Mouse (Mus musculus): ENCODE measurements around the gene Serp2. TPM values are rescaled to one million over a fixed set of nuclear protein-coding genes. Genes with fewer than 3 reads are reported as not detected.

The Serp2 gene
- polyA plus RNA-seq, 1 experiment: 1.0 TPM

- Histone ChIP-seq H3K36me3 (ENCODE audit: control insufficient read depth, insufficient read depth, low read length) (no peaks in the 10 kb centered on the region), H3K4me1 (ENCODE audit: control insufficient read depth, insufficient read depth, low read length) (no peaks in the 10 kb centered on the region), H3K4me3 (ENCODE audit: insufficient read depth, low read depth, low read length) (no peak overlapping the region), H3K27ac (ENCODE audit: insufficient read depth, low read depth, low read length) (no peak overlapping the region), H3K27me3 (replicated peaks; ENCODE audit: control insufficient read depth, insufficient read depth, low read length) (no peaks in the 10 kb centered on the region)
- DNase-seq: no peak
- no peak for TF ChIP-seq CTCF (conservative IDR thresholded peaks at IDR 0.05; ENCODE audit: insufficient read depth, insufficient read length, low read depth, low read length)
- no peak for TF ChIP-seq POLR2A (IDR thresholded peaks at IDR 0.05; ENCODE audit: low read depth, low read length)
- 87% methylated on average over 6 of the region's 6 CpGs for WGBS
Measured at GRCm38 (mm10) chr14:76526467-76526866, 30.2 kb downstream of the Serp2 start.

GRCm38 (mm10) chr14:76523344-76523743 lies 33.3 kb downstream of the Serp2 start:
- Histone ChIP-seq H3K27ac (ENCODE audit: insufficient read depth, low read depth, low read length) (no peak overlapping the region), H3K4me3 (ENCODE audit: insufficient read depth, low read depth, low read length) (no peak overlapping the region), H3K27me3 (replicated peaks; ENCODE audit: control insufficient read depth, insufficient read depth, low read length) (no peaks in the 10 kb centered on the region), H3K36me3 (ENCODE audit: control insufficient read depth, insufficient read depth, low read length) (no peaks in the 10 kb centered on the region), H3K4me1 (ENCODE audit: control insufficient read depth, insufficient read depth, low read length) (no peaks in the 10 kb centered on the region; the same call in 1 of the 2 replicates)
- TF ChIP-seq CTCF (conservative IDR thresholded peaks at IDR 0.05; ENCODE audit: insufficient read depth, insufficient read length, low read depth, low read length) (no peak), POLR2A (IDR thresholded peaks at IDR 0.05; ENCODE audit: low read depth, low read length) (no peak)
- no peak for DNase-seq
- 88% methylated on average over 1 of the region's 1 CpGs for whole genome bisulfite sequencing

GRCm38 (mm10) chr14:76521308-76521707 lies 35.4 kb downstream of the Serp2 start:
- WGBS: 85% methylated on average over 3 of the region's 3 CpGs
- H3K36me3 ChIP-seq (ENCODE audit: control insufficient read depth, insufficient read depth, low read length): no peaks in the 10 kb centered on the region
- no peaks in the 10 kb centered on the region for H3K27me3 ChIP-seq (replicated peaks; ENCODE audit: control insufficient read depth, insufficient read depth, low read length)
- H3K4me1 ChIP-seq (ENCODE audit: control insufficient read depth, insufficient read depth, low read length): no peaks in the 10 kb centered on the region; the same call in 1 of the 2 replicates
- H3K27ac ChIP-seq (ENCODE audit: insufficient read depth, low read depth, low read length): no peak overlapping the region
- no peak for TF ChIP-seq POLR2A (IDR thresholded peaks at IDR 0.05; ENCODE audit: low read depth, low read length)
- TF ChIP-seq CTCF (conservative IDR thresholded peaks at IDR 0.05; ENCODE audit: insufficient read depth, insufficient read length, low read depth, low read length): no peak
- DNase-seq: no peak
- no peak overlapping the region for H3K4me3 ChIP-seq (ENCODE audit: insufficient read depth, low read depth, low read length)

GRCm38 (mm10) chr14:76520606-76521005 lies 36.1 kb downstream of the Serp2 start:
- H3K4me3 ChIP-seq (ENCODE audit: insufficient read depth, low read depth, low read length): no peak overlapping the region
- H3K4me1 ChIP-seq (ENCODE audit: control insufficient read depth, insufficient read depth, low read length): no peaks in the 10 kb centered on the region; the same call in 1 of the 2 replicates
- no peak overlapping the region for H3K27ac ChIP-seq (ENCODE audit: insufficient read depth, low read depth, low read length)
- no peaks in the 10 kb centered on the region for H3K27me3 ChIP-seq (replicated peaks; ENCODE audit: control insufficient read depth, insufficient read depth, low read length)
- no peak for TF ChIP-seq CTCF (conservative IDR thresholded peaks at IDR 0.05; ENCODE audit: insufficient read depth, insufficient read length, low read depth, low read length)
- no peak for TF ChIP-seq POLR2A (IDR thresholded peaks at IDR 0.05; ENCODE audit: low read depth, low read length)
- H3K36me3 ChIP-seq (ENCODE audit: control insufficient read depth, insufficient read depth, low read length): no peaks in the 10 kb centered on the region
- WGBS: 26% methylated on average over 4 of the region's 4 CpGs
- peak; percentile 45 for DNase-seq

- H3K4me3 ChIP-seq (ENCODE audit: insufficient read depth, low read depth, low read length): no peak overlapping the region
- TF ChIP-seq POLR2A (IDR thresholded peaks at IDR 0.05; ENCODE audit: low read depth, low read length): no peak
- TF ChIP-seq CTCF (conservative IDR thresholded peaks at IDR 0.05; ENCODE audit: insufficient read depth, insufficient read length, low read depth, low read length): no peak
- H3K27me3 ChIP-seq (replicated peaks; ENCODE audit: control insufficient read depth, insufficient read depth, low read length): no peaks in the 10 kb centered on the region
- H3K36me3 ChIP-seq (ENCODE audit: control insufficient read depth, insufficient read depth, low read length): no peaks in the 10 kb centered on the region
- 90% methylated on average over 5 of the region's 5 CpGs for WGBS
- no peak overlapping the region for H3K27ac ChIP-seq (ENCODE audit: insufficient read depth, low read depth, low read length)
- no peak for DNase-seq
- no peaks in the 10 kb centered on the region; the same call in 1 of the 2 replicates for H3K4me1 ChIP-seq (ENCODE audit: control insufficient read depth, insufficient read depth, low read length)
Measured at GRCm38 (mm10) chr14:76518217-76518616, 38.5 kb downstream of the Serp2 start.

GRCm38 (mm10) chr14:76515620-76516019 lies 41.1 kb downstream of the Serp2 start:
- 82% methylated on average over 7 of the region's 7 CpGs for WGBS
- Histone ChIP-seq H3K4me1 (ENCODE audit: control insufficient read depth, insufficient read depth, low read length) (no peaks in the 10 kb centered on the region; the same call in 1 of the 2 replicates), H3K36me3 (ENCODE audit: control insufficient read depth, insufficient read depth, low read length) (no peaks in the 10 kb centered on the region), H3K27ac (ENCODE audit: insufficient read depth, low read depth, low read length) (no peak overlapping the region), H3K4me3 (ENCODE audit: insufficient read depth, low read depth, low read length) (no peak overlapping the region), H3K27me3 (replicated peaks; ENCODE audit: control insufficient read depth, insufficient read depth, low read length) (no peaks in the 10 kb centered on the region)
- TF ChIP-seq POLR2A (IDR thresholded peaks at IDR 0.05; ENCODE audit: low read depth, low read length) (no peak), CTCF (conservative IDR thresholded peaks at IDR 0.05; ENCODE audit: insufficient read depth, insufficient read length, low read depth, low read length) (no peak)
- DNase-seq: no peak

GRCm38 (mm10) chr14:76514050-76514585 lies 42.6 kb downstream of the Serp2 start:
- TF ChIP-seq POLR2A (IDR thresholded peaks at IDR 0.05; ENCODE audit: low read depth, low read length) (no peak), CTCF (conservative IDR thresholded peaks at IDR 0.05; ENCODE audit: insufficient read depth, insufficient read length, low read depth, low read length) (no peak)
- Histone ChIP-seq H3K27me3 (replicated peaks; ENCODE audit: control insufficient read depth, insufficient read depth, low read length) (no peaks in the 10 kb centered on the region), H3K4me1 (ENCODE audit: control insufficient read depth, insufficient read depth, low read length) (no peaks in the 10 kb centered on the region), H3K4me3 (ENCODE audit: insufficient read depth, low read depth, low read length) (no peak overlapping the region), H3K36me3 (ENCODE audit: control insufficient read depth, insufficient read depth, low read length) (no peaks in the 10 kb centered on the region), H3K27ac (ENCODE audit: insufficient read depth, low read depth, low read length) (no peak overlapping the region)
- 63% methylated on average over 6 of the region's 6 CpGs for WGBS
- no peak for DNase-seq
